Mouse (Mus musculus) T-helper 17 cell (primary cell): ENCODE results near the gene Pip5k1c.

Experiments used
- in situ Hi-C, 2 experiments: fragments of 300-600 bp; cut with MboI, MseI; formaldehyde crosslinking; loops; 1 replicate in 1 of 2; 2 replicates in 1 of 2; pipeline ENCODE4 v1.15.1; 2025; ENCODE audit warnings: high pct_unique_total_duplicates in 2 of 2

Pip5k1c gene

DNA sequence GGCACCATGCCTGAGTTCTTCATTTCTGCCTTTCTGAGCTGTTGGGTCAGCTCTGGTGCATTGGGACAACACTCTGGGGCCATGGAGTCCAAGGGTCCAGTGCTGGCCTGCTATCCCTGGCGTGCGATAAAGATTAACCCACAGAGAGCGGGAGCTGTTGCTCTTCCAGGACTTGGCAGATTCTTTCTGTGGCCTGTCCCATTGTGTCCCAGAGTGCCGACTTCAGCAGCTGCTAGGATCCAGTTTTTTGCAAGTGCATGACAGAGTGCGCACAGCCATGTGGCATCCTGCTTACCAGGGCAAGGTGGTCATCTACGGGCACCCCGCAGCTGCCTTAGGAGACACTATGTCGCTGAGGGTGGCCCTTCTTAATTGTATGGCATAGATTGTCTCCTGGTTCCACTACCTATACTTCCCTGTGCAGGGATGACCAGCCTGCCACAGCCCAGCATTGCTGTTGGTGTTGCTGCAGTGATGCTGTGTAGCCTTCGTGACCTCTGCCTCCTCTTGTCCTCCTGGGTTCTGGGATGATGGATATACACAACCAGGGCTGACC is 7.7 kb downstream of the Pip5k1c start:
- in situ Hi-C loops: loop anchor here in 1 of 2 experiments (5.0 kb wide), 1 partner anchor 47 kb away; no protein-coding TSS in a partner anchor

DNA sequence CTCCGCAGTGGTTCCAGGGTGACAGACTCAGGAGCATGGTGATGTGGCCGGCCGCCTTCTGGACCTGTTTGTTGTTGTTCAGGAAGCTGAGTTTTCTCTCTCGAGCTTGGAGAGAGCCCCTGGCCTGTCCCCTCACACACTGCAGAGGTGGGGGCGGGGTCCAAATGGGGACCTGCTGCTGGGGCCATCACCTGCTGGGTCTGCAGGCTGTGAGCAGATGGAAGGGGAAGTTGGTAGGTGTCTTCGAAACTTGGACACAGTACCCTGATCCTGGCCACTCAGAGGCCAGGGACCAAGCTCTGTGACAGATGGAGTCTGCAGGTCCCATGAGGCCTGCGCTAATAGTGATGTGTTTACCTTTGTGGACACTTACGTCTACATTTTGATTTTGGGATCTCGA is 8.6 kb downstream of the Pip5k1c start:
- in situ Hi-C loops: loop anchor here in 1 of 2 experiments (5.0 kb wide), 1 partner anchor 46 kb away; no protein-coding TSS in a partner anchor

DNA sequence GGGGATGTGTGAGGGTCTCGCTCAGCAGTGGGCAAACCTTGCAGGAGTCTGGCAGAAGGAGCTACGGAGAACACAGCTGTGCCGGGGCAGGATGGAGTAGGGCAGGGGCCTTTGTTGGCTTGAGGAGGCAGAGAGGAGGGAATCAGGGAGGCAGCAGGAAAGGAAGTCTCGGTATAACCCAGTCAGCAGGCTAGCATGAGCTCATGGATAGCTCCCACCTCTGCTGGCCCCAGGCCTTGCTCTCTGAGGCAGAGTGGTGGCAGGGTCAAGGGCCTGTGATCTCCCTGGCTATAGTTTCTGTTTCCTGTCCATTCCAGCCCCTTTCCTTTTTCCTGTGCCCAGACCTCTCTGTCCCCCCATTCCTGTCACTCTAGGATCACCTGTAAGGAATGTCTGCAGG is 9.5 kb downstream of the Pip5k1c start:
- in situ Hi-C loops: loop anchor here in 1 of 2 experiments (5.0 kb wide), 1 partner anchor 45 kb away; no protein-coding TSS in a partner anchor

DNA sequence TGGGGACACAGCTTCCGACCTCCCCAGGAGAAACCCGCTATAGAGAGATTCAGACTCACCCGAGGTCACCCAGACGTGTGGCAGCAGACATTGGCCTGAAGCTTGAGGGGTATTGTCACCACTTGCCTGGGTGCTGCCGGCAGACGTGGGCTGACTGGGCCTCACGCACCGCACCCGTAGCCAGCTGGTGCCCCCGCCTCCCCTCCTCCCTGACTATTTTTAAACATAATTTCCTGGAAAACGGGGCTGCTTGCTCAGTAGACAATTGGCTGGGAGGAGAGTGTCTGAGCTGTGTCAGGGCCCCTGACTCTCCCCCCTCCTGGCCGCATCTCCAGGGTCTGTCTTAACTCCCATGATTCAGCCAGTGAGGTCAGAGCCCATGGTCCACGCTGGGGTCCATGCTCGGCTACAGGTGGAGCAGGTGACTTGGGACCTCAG is 10.0 kb downstream of the Pip5k1c start:
- in situ Hi-C loops: loop anchor here in 1 of 2 experiments (5.0 kb wide), 1 partner anchor 45 kb away; no protein-coding TSS in a partner anchor

DNA sequence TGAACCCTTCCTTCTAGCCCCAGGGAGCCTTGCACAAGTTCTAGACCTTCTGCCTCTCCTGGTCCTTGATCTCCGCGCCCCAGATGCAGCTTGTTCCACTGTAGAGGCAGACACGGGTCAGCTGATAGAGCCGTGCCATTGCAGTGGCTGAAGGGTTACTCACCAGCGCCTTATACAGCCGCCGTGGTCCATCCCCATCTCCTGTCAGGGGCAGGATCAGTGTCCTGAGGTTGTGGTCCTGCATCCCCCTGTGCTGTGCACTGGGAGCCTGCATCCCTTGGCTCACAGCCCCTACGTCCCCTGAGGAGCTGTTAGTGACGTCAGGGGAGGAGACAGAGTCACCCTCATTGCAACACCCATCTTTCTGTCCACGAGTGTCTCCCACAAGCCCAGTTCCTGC is 10.5 kb downstream of the Pip5k1c start:
- in situ Hi-C loops: loop anchor here in 1 of 2 experiments (5.0 kb wide), 1 partner anchor 44 kb away; no protein-coding TSS in a partner anchor

DNA sequence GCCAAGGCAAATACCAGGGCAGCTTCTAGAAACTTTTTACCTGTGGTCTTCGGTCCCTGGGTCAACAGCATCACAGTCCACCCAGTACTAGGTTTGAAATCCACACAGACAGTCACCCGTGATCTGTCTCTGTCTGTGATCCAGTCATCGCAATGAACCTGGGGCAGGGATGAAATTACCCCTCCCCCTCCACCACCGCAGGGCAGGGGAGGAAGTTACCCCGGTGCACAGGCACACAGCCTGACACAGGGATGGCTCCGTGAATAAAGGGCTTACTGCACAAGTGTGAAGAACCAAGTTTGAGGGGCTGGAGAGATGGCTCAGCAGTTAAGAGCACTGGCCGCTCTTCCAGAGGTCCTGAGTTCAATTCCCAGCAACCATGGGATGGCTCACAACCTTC is 11.0 kb downstream of the Pip5k1c start:
- in situ Hi-C loops: loop anchor here in 1 of 2 experiments (5.0 kb wide), 1 partner anchor 44 kb away; no protein-coding TSS in a partner anchor

DNA sequence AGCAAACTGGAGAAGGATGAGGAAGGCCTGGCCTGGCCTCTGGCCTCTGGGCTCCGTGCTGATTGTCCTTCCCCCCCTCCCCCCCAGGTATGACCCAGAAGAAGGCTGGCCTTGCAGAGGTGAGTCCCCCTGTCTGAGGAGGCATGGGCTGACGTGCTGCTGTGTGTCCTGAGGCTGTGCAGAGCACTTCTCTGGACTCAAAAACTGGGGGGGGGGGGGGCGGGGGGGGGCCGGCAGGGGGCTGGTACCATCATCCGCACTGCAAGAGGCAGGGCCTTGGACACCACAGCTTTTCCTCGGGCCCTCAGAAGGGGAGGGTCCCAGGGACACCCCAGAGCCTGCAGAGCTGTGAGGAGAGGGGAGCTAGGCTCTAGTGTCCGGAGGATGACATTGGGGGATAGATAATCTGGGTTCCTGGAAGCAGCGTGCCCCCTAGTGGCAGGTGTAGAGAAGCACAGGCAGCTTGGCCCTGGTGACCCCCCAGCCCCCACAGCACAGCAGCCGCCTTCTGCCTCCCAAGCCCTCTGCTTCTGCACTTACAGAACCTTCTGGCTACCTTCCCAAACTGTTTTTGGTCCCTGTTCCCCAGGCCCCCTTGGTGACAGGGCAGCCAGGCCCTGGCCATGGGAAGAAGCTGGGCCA is 12.0 kb downstream of the Pip5k1c start:
- in situ Hi-C loops: loop anchor here in 1 of 2 experiments (5.0 kb wide), 1 partner anchor 43 kb away; no protein-coding TSS in a partner anchor

DNA sequence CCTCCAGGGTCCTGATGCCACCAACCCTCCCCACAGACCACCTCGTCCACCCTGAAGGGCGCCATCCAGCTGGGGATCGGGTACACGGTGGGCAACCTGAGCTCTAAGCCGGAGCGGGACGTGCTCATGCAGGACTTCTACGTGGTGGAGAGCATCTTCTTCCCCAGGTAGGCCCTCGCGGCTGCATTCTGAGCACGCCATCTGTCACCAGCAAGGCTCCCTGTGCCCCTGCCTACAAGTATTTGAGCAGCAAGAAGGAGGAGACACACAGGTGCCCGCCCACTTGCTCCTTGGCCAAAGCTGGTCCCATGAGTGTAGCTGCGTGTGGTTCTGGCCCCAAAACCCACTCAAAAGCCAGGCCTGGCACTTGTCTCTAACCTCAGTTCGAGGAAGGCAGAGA is 12.9 kb downstream of the Pip5k1c start:
- in situ Hi-C loops: no loop called here

DNA sequence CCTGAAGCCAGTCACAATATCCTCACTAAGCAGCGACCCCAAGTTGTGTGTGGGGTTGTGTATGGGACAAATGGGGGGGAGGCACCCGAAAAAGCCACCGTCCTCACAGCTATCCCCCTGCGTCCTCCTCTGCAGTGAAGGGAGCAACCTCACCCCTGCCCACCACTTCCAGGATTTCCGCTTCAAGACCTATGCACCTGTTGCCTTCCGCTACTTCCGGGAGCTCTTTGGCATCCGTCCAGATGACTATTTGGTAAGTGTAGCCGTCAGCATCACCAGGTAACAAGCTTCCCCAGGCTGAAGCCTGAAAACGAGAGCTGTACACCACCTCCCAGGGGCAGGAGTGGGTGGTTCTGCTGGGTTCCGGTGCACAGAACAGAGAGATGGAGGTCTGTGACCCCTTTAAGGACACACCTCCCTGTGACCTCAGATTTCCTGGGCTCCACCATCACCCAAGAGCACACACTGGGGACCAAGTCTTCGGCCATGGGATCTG is 13.5 kb downstream of the Pip5k1c start:
- in situ Hi-C loops: no loop called here

DNA sequence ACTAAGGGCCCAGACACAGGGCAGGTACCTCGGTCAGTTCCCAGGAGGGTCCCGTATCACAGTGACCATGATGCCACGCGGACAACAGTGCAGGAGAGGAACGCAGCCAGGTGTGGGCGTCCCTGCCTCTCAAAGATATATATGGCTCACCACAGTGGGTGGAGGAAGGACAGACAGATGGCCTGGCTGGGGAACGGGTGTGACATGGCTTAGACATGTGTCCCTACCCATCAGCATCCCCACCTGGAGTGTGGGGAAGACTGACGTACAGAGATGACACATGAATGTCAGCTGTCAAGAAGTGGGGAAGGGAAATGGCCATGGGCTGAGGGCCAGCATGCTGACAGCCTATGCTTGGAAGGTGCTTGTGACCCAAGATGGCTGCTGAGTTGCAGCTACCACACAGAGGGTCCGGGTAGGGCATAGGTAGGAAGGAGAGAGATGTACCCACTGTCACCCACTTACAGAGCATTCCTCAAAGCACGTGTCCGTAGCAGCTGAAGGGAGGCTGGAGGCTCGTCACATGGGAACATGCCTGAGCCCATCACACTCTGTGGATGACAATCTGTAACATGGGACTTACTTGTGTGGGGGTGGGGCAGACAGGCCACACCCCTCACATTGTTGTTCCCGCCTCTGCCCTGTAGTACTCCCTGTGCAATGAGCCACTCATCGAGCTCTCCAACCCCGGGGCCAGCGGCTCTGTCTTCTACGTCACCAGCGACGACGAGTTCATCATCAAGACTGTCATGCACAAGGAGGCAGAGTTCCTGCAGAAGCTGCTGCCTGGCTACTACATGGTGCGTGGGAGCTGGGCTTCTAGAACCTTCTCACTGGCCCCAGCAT is 14.3 kb downstream of the Pip5k1c start:
- in situ Hi-C loops: no loop called here

DNA sequence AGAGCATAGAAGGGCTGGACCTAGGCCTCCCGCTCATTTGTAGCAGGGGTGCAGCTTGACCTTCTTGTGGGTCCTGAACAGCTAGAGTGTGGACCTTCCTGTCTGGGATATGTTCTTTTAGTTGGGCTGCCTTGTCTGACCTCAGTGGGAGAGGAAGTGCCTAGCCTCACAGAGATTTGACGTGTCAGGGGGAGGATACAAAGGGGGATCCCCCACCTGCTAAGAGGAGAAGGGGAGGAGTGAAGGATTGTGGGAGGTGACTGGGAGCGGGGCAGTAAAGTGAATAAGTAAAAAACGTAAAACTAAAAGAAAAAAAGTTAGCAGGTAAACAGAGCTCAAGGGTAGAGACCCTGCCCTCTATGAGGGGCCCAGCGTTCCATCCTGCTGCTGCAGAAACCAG is 16.8 kb downstream of the Pip5k1c start:
- in situ Hi-C loops: no loop called here

DNA sequence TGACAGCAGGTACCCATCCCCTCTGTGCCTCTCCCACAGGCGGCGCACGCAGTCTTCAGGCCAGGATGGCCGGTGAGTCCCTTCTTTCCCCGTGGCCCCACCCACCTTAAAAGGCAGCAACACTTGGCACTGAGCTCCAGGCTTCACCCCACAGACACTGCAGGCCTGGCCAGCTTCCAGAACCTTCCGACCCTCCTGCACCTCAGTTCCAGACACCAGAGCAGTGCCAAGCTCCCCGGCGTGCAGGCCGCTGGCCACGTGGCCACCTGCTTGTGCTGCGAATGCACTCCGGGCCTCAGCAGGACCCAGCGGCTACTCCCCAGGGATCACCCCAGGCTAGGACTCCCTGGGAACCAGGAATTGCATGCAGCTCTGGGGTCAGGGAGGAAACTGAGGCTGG is 20.8 kb downstream of the Pip5k1c start:
- in situ Hi-C loops: no loop called here

DNA sequence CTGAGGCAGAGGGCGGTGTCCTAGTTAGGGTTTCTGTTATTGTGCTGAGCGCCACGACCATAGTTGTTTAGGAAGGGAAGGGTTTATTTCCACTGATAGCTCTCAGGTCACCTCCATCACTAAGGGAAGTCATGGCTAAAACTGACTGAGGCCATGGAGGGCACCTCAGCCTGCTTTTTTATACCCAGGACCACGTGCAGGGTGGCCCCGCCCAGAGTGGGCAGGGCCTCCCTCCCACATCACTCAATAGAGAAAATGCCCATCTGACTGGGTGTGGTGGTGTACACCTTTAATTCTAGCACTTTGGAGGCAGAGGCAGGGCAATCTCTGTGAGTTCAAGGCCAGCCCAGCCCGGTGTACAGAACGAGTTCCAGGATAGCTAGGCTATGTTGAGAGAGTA is 21.4 kb downstream of the Pip5k1c start:
- in situ Hi-C loops: no loop called here

DNA sequence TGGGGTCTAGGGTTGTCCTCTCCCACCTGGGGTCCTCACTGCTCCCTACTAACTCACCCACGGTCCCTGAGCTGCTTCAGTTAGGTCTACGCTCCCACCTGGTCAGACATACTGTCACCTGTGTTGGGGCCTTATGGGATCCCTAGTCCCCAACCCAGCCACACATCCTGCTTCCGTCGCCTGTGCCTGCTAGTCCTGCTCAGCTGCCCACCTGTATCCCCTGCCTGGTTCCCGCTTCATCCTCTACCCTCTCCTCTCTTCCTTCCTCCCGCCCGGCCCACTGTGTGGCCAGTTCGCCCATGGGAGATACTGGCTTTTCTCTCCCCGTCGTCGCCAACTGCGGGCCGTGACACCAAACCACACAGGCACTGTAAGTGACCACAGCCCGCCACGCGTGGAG is 22.8 kb downstream of the Pip5k1c start:
- in situ Hi-C loops: no loop called here

DNA sequence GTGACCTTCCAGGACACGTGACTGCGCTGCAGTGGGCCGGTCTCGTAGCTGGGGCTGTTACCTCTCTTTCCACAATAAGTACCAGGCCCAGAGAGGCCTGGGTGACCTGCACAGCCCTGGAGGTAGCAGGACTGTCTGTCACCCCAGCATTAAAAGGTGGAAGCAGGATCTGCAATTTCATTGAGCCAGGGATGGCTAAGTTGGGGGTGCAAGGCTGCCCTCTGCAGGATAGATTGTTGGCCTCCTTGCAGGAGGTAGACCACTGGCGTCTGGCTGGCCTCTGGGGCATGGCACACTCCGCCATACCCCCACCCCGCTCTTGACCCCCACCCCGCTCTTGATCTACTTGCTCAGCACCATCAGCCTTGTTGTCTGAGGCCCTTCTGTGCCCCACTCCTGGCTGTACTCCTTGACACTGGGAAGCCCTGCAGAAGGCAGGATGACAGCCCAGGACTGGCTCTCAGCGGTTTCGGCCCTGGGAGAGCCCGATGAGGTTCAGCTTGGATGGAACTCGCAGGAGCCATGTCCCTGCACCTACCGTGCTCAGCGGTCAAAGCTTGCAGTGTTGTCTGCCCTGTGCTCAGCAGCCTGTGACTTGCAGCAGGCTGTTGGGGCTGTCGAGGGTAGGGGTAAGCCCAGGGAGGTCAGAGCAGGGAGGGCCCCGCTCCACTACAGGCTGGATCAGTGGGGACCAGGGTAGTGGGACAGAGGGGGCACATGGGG is 23.7 kb downstream of the Pip5k1c start:
- in situ Hi-C loops: no loop called here

DNA sequence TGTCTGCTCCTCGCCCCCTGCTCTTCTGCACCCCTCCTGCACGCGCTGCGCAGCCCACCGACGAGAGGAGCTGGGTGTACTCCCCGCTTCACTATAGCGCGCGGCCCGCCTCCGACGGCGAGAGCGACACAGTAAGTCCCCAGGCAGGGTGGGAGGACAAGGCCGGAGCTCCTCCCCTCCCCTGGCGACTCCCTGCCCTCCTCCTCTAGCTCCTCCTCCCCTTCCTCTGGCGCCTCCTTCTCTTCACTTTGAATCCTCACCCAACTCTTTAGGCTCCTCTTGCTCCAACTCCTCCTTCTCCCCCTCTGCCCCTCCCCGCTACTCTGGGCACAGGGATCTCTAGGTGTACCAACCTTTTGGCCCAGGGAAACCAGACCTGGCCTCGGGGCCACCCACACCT is 24.5 kb downstream of the Pip5k1c start:
- in situ Hi-C loops: no loop called here

DNA sequence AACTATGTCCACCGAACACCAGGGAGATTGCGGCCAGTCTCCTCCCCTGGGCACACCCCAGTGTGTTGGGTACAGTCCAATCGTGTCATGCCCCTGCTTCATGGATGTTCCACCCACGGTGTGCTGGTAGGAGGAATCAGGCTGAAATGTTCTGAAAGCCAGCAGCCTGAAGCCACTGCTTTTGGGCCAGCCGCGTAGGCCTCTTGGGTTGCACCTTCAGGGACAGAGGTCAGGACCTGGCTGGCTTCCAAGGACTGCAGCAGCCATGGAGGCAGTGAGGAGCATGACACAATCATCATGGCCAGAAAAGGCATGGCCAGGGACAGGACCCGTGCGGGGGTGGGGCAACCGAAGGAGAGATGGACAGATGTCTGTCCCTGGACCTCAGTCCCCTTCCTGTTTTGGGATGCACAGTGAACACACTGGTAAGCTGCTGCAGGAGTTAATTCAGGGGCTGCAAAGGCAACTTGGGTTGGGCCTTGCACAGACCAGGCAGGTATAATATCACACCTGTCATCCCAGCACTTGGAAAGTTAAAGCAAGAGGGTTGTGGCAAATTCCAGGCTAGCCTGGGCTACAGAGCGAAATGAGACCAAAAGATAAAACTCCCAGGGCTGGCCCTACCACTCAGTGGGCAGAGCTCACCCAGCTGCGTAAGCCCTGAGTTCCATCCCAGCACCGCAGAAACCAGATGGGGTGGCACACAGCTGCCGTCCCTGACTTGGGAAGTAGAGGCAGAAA is 26.0 kb downstream of the Pip5k1c start:
- in situ Hi-C loops: no loop called here

DNA sequence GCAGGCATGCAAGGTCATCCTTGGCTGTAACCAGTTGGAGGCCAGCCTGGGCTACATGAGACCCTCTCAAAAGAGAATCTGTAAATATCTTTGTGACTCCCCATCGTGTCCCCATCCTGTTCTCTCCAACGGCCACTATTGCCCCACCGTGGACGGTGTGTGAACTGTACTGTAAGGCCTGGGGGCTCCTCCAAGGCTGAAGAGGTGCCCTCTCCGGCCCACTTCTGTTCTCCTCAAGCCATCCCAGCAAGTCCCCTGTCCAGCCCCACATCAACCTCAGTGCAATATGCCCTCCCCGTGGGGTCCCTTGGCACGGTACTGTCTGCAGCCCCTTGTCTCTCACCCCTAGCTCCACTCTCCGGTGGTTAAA is 26.6 kb downstream of the Pip5k1c start:
- in situ Hi-C loops: no loop called here

DNA sequence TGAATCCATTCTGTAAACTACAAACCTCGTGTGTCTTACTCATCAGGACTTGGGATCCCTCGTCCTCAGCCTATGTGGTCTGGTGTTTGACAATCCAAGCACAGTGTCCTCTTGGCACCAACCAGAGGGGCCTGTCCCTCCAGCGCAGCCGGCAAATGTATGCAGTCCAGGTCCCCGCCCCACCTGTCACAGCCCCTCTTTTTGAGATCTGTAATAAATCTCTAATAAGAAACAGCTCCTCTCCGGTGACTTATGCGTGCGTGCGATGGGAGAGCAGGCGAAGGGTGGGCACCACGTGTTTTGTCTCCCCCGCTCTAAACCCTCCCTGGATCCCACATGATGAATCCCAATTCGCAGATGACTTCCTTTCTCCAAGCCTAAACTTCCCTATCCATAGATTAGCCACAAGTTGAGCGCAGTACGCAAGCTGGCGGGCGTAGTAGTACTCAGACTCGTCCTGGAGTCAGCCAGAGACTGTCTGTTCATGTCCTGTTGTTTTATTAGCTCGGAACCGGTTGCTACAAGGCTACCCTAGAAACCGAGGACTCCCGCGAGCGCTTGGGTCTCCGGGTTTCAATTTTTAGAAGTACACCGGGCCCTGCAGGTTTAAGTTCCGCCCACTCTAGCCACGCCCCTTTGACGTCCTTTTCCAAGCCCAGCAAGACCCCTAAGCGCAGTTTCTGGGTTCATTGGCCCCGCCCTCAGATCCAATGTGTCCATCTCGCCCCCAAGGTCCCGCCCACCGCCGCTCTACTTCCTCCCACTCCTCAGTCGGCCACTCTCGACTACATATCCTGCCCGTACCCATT is 27.2 kb downstream of the Pip5k1c start:
- in situ Hi-C loops: loop anchor here in 1 of 2 experiments (5.0 kb wide), 1 partner anchor 33 kb away; no protein-coding TSS in a partner anchor
